Mouse (Mus musculus): ENCODE results near the gene Eef1e1. TPM values are rescaled to one million over a fixed set of nuclear protein-coding genes. Genes with fewer than 3 reads are reported as not detected.
A peak's percentile ranks its signal among the peaks of the same experiment; 100 is the strongest.
"Not testable (repeated sequence)": the region's sequence is repeated elsewhere in the genome, so short reads cannot be mapped to it uniquely, and the experiment has no call there.

Gene Eef1e1
- polyA plus RNA-seq (2015; fragmentation: Nextera tagmentation; extraction: Ambion mirVana), result 32.3 and 35.5 TPM in 2 replicates

DNA sequence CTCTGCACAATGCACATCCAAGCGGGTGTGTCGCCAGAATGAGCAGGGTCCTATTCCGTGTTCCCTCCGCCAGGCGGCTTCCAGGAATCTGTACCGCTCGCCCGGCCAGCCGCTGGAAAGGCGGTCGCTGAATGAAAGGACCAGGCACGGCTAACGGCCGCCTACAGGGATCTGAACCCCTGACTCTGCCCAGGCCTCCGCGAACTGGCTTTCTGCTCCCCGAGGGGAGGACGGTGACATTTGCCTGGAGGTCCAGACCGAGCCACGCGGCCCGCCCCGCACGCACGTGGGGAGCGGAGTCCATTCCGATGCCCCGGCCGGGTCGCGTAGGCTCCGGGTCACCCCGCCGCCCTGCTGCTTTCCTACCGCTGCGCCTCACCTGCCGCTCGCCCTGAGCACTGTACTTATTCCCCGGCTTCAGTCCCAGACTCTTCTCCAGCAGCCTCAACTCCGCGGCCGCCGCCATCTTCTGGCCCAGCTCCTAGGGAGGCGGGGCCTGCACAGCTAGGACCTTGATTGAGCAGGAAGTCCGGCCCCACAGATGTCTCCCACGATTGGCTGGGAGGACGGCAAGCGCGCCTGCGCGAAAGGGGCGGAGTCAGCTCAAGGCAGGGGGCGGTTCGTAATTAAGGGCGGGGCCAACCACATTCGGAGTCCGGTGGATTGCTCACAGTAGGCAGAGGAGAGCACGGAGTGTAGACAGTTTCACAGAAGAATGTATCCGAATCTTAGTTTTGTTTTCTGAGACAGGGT lies at the start of gene Eef1e1:
Gene Eef1e1, minus strand, starts transcription at position 531 of the 753 bp plus-strand sequence.
- H3K9me3 ChIP-seq (replicated peaks; ENCODE audit: control insufficient read depth, low read length), result no peaks in the 10 kb centered on the region
- ATAC-seq (replicated peaks; ENCODE audit: extremely low read depth, insufficient read depth, low FRiP score), result peak; percentile 98
- peaks cover 4% of the 10 kb centered on the region for H3K4me1 ChIP-seq (ENCODE audit: control insufficient read depth, insufficient read depth, low read length)
- peaks cover 17% of the 10 kb centered on the region for H3K36me3 ChIP-seq (ENCODE audit: control insufficient read depth, insufficient read depth)
- peak within 1 kb of the TSS; percentile 88 for H3K27ac ChIP-seq (ENCODE audit: low read length)
- H3K27me3 ChIP-seq (ENCODE audit: control insufficient read depth, insufficient read depth, low read length), result no peaks in the 10 kb centered on the region
- H3K4me3 ChIP-seq (ENCODE audit: low read length), result peak within 1 kb of the TSS; percentile 99
- WGBS, result under 1% methylated on average over 59 of the region's 59 CpGs
- H3K4me2 ChIP-seq (ENCODE audit: low read depth, low read length), result peak within 1 kb of the TSS; percentile 73
- peak within 1 kb of the TSS; percentile 95 for H3K9ac ChIP-seq (ENCODE audit: low read length)

DNA sequence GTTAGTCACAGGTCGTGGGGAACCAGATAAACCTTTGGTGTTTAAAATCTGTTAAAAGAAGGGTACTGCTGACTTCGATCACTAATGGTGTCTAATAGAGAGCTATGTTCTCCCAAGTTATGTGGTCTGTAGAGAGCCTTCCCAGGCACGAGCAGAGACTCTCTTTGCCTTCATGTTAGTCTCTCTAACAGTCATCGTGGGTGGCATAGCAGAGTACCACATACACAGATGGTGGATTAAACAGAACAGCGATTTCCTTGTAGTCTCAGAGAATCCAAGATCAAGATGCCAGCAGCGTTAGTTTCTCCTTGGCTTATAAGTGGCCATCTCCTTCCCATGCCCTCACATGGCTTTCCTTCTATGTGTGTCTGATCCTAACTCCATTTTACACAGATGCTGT lies 32.0 kb upstream of the Eef1e1 start:
- no peak overlapping the region for H3K4me3 ChIP-seq (ENCODE audit: low read length)
- H3K4me1 ChIP-seq (ENCODE audit: control insufficient read depth, insufficient read depth, low read length), result no peaks in the 10 kb centered on the region
- H3K36me3 ChIP-seq (ENCODE audit: control insufficient read depth, insufficient read depth), result no peaks in the 10 kb centered on the region
- no peaks in the 10 kb centered on the region for H3K27me3 ChIP-seq (ENCODE audit: control insufficient read depth, insufficient read depth, low read length)
- WGBS, result 80% methylated on average over 6 of the region's 6 CpGs
- no peak for ATAC-seq (replicated peaks; ENCODE audit: extremely low read depth, insufficient read depth, low FRiP score)
- no peak overlapping the region for H3K27ac ChIP-seq (ENCODE audit: low read length)
- no peak overlapping the region for H3K9ac ChIP-seq (ENCODE audit: low read length)
- H3K9me3 ChIP-seq (replicated peaks; ENCODE audit: control insufficient read depth, low read length), result no peaks in the 10 kb centered on the region
- H3K4me2 ChIP-seq (ENCODE audit: low read depth, low read length), result no peak overlapping the region

GRCm38 (mm10) chr13:38690028-38690427 lies 31.2 kb upstream of the Eef1e1 start:
- Histone ChIP-seq H3K4me1 (ENCODE audit: control insufficient read depth, insufficient read depth, low read length) (no peaks in the 10 kb centered on the region), H3K4me3 (ENCODE audit: low read length) (no peak overlapping the region), H3K4me2 (ENCODE audit: low read depth, low read length) (no peak overlapping the region), H3K36me3 (ENCODE audit: control insufficient read depth, insufficient read depth) (no peaks in the 10 kb centered on the region), H3K9me3 (replicated peaks; ENCODE audit: control insufficient read depth, low read length) (no peaks in the 10 kb centered on the region), H3K9ac (ENCODE audit: low read length) (no peak overlapping the region), H3K27ac (ENCODE audit: low read length) (no peak overlapping the region), H3K27me3 (ENCODE audit: control insufficient read depth, insufficient read depth, low read length) (no peaks in the 10 kb centered on the region)
- no peak for ATAC-seq (replicated peaks; ENCODE audit: extremely low read depth, insufficient read depth, low FRiP score)
- 29% methylated on average over 3 of the region's 3 CpGs for WGBS

DNA sequence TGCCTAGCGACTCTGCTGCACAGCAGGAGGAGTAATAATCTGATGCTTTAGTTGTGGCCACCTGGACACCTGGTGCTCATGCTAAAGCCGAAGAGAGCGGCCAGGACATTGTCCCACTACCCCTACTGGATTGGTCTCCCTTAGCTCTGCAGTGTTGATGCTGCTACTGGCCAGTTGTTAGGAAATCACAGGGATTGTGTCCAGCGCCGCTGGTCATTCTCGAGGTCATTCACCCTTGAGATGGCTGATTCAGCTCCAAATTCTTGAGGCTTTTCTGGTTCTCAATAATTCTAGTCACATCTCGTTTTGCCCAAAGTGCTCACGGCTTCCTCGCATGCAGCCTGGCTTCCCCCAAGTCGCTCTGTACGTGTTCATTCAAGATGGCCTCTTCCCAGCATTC lies 29.9 kb upstream of the Eef1e1 start:
- H3K9me3 ChIP-seq (replicated peaks; ENCODE audit: control insufficient read depth, low read length), result no peaks in the 10 kb centered on the region
- WGBS, result 83% methylated on average over 11 of the region's 11 CpGs
- no peaks in the 10 kb centered on the region for H3K36me3 ChIP-seq (ENCODE audit: control insufficient read depth, insufficient read depth)
- H3K4me1 ChIP-seq (ENCODE audit: control insufficient read depth, insufficient read depth, low read length), result no peaks in the 10 kb centered on the region
- H3K4me3 ChIP-seq (ENCODE audit: low read length), result no peak overlapping the region
- no peak overlapping the region for H3K9ac ChIP-seq (ENCODE audit: low read length)
- no peaks in the 10 kb centered on the region for H3K27me3 ChIP-seq (ENCODE audit: control insufficient read depth, insufficient read depth, low read length)
- no peak overlapping the region for H3K4me2 ChIP-seq (ENCODE audit: low read depth, low read length)
- H3K27ac ChIP-seq (ENCODE audit: low read length), result no peak overlapping the region
- ATAC-seq (replicated peaks; ENCODE audit: extremely low read depth, insufficient read depth, low FRiP score), result no peak

GRCm38 (mm10) chr13:38672336-38672735 lies 13.5 kb upstream of the Eef1e1 start:
- no peak for ATAC-seq (replicated peaks; ENCODE audit: extremely low read depth, insufficient read depth, low FRiP score)

DNA sequence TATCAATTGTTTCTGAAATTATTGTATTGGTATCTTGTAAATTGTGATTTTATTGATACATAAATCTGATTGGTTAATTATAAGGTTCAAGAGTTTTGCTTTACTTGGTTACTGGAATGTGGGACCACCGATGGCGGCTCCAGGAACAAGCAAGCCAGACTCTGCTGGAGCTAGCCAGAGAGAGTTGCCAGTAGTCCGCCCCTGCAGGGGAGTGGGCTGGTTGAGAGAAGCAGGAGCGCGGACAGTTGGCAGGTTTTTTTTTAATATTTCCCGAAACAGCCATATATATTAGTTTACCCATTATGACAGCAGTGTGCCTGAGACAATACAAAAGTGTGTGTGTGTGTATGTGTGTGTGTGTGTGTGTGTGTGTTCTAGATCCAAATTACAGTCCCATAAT lies 12.6 kb upstream of the Eef1e1 start:
- H3K27me3 ChIP-seq (ENCODE audit: control insufficient read depth, insufficient read depth, low read length); H3K4me2 ChIP-seq (ENCODE audit: low read depth, low read length); H3K36me3 ChIP-seq (ENCODE audit: control insufficient read depth, insufficient read depth); H3K4me3 ChIP-seq (ENCODE audit: low read length); ATAC-seq (replicated peaks; ENCODE audit: extremely low read depth, insufficient read depth, low FRiP score); H3K4me1 ChIP-seq (ENCODE audit: control insufficient read depth, insufficient read depth, low read length); H3K9me3 ChIP-seq (replicated peaks; ENCODE audit: control insufficient read depth, low read length); H3K9ac ChIP-seq (ENCODE audit: low read length); H3K27ac ChIP-seq (ENCODE audit: low read length): not testable (repeated sequence)
- 84% methylated on average over 6 of the region's 6 CpGs for WGBS

More at GRCm38 (mm10) chr13:38672336-38672735, 13.5 kb upstream of the Eef1e1 start:
- Histone ChIP-seq H3K27me3 (ENCODE audit: control insufficient read depth, insufficient read depth, low read length) (no peaks in the 10 kb centered on the region), H3K4me2 (ENCODE audit: low read depth, low read length) (no peak overlapping the region), H3K4me3 (ENCODE audit: low read length) (no peak overlapping the region), H3K9ac (ENCODE audit: low read length) (no peak overlapping the region), H3K9me3 (replicated peaks; ENCODE audit: control insufficient read depth, low read length) (no peaks in the 10 kb centered on the region), H3K27ac (ENCODE audit: low read length) (no peak overlapping the region), H3K36me3 (ENCODE audit: control insufficient read depth, insufficient read depth) (no peaks in the 10 kb centered on the region), H3K4me1 (ENCODE audit: control insufficient read depth, insufficient read depth, low read length) (no peaks in the 10 kb centered on the region)
- WGBS, result 81% methylated on average over 9 of the region's 9 CpGs

DNA sequence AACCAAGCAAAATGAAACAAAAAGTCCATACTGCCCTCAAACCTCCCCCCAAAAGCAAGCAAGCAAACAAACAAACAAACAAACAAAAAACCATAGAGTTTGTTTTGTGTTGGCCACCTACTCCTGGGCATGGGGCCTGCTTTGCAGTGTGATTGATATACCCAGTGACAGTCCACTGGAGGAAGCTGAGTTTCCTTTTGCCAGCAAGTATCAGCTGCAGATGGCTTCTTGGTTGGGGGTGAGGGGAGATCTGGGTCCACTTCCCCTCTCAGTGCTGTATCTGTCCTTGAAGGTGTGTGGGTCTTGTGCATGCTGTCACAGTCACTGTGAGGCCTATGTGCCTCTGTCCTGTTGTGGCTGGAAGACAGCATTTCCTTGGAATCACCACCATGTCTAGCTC lies 11.2 kb upstream of the Eef1e1 start:
- H3K36me3 ChIP-seq (ENCODE audit: control insufficient read depth, insufficient read depth), result no peaks in the 10 kb centered on the region
- no peak overlapping the region for H3K9ac ChIP-seq (ENCODE audit: low read length)
- no peak overlapping the region for H3K27ac ChIP-seq (ENCODE audit: low read length)
- no peaks in the 10 kb centered on the region for H3K4me1 ChIP-seq (ENCODE audit: control insufficient read depth, insufficient read depth, low read length)
- H3K4me2 ChIP-seq (ENCODE audit: low read depth, low read length), result no peak overlapping the region
- no peak for ATAC-seq (replicated peaks; ENCODE audit: extremely low read depth, insufficient read depth, low FRiP score)
- no peaks in the 10 kb centered on the region for H3K9me3 ChIP-seq (replicated peaks; ENCODE audit: control insufficient read depth, low read length)
- no peaks in the 10 kb centered on the region for H3K27me3 ChIP-seq (ENCODE audit: control insufficient read depth, insufficient read depth, low read length)
- H3K4me3 ChIP-seq (ENCODE audit: low read length), result no peak overlapping the region

DNA sequence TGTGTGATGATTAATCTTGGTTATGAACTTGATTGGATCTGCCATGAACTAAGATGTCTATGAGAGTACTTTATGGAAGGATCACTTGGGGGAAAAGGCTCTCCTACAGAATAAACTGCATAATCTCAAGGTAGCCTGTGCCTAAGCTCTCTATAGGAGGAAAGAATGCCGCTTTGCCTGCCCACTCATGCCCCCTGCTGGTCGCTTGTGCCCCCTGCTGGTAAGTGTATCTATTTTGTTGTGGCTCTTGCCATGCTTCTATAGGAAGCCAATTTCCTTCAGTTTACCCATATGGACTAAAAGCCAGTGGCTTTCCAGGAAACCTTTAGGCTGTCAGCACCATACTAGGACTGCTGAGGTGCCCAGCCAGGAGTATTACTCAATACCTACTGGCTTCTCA lies 9.7 kb upstream of the Eef1e1 start:
- WGBS, result 31% methylated on average over 2 of the region's 2 CpGs

GRCm38 (mm10) chr13:38664753-38665152 lies 5.9 kb upstream of the Eef1e1 start:
- Histone ChIP-seq H3K4me2 (ENCODE audit: low read depth, low read length) (no peak overlapping the region), H3K27ac (ENCODE audit: low read length) (no peak overlapping the region), H3K9me3 (replicated peaks; ENCODE audit: control insufficient read depth, low read length) (no peaks in the 10 kb centered on the region), H3K4me1 (ENCODE audit: control insufficient read depth, insufficient read depth, low read length) (no peaks in the 10 kb centered on the region), H3K36me3 (ENCODE audit: control insufficient read depth, insufficient read depth) (no peaks in the 10 kb centered on the region), H3K27me3 (ENCODE audit: control insufficient read depth, insufficient read depth, low read length) (no peaks in the 10 kb centered on the region), H3K9ac (ENCODE audit: low read length) (no peak overlapping the region), H3K4me3 (ENCODE audit: low read length) (no peak overlapping the region)
- no peak for ATAC-seq (replicated peaks; ENCODE audit: extremely low read depth, insufficient read depth, low FRiP score)
- 24% methylated on average over 1 of the region's 1 CpGs for WGBS

More for the DNA sequence above, 9.7 kb upstream of the Eef1e1 start:
- no peak for ATAC-seq (replicated peaks; ENCODE audit: extremely low read depth, insufficient read depth, low FRiP score)
- H3K4me2 ChIP-seq (ENCODE audit: low read depth, low read length), result no peak overlapping the region
- H3K4me1 ChIP-seq (ENCODE audit: control insufficient read depth, insufficient read depth, low read length), result no peaks in the 10 kb centered on the region
- no peaks in the 10 kb centered on the region for H3K36me3 ChIP-seq (ENCODE audit: control insufficient read depth, insufficient read depth)
- no peak overlapping the region for H3K9ac ChIP-seq (ENCODE audit: low read length)
- H3K4me3 ChIP-seq (ENCODE audit: low read length), result no peak overlapping the region
- H3K27ac ChIP-seq (ENCODE audit: low read length), result no peak overlapping the region
- no peaks in the 10 kb centered on the region for H3K27me3 ChIP-seq (ENCODE audit: control insufficient read depth, insufficient read depth, low read length)
- H3K9me3 ChIP-seq (replicated peaks; ENCODE audit: control insufficient read depth, low read length), result no peaks in the 10 kb centered on the region

All from heart, embryonic 16.5 days (tissue).